Mouse (Mus musculus): ENCODE results near the gene Pfdn4.

GRCm38 (mm10) chr2:170550240-170550639 lies 54.0 kb downstream of the Pfdn4 start:
- TF ChIP-seq CTCF (IDR thresholded peaks at IDR 0.05; ENCODE audit: extremely low read depth, insufficient read length, insufficient replicate concordance, low read depth, low read length) (no peak), POLR2A (IDR thresholded peaks at IDR 0.05; ENCODE audit: low read depth, low read length) (no peak)
